Mouse (Mus musculus): ENCODE data around the gene Kif1c.
"Not testable (repeated sequence)": the region's sequence is repeated elsewhere in the genome, so short reads cannot be mapped to it uniquely, and the experiment has no call there.

The Kif1c gene

GRCm38 (mm10) chr11:70737749-70738148 lies 37.4 kb downstream of the Kif1c start:
- CTCF ChIA-PET, result no interaction called here

DNA sequence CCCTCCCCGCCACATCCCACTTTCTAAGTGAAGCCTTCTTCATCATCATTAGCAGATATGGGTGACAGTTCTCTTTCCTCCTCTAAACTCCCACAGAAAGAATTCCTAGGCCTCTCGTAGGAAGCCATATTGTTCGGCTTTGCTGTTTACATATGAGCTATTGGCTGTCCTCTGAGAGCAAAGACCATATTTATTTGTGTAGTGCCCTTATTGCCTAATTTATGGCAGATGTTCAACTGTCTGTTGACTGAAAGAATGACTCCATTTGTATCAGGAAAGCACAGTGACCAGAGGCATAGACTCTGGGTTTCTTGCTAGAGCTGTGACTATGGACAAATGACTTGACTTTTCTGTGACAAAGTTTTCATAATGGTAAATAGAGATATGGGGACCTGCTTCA lies 41.3 kb downstream of the Kif1c start:
- CTCF ChIA-PET, result no interaction called here

GRCm38 (mm10) chr11:70742117-70742516 lies 41.8 kb downstream of the Kif1c start:
- CTCF ChIA-PET, result no interaction called here

DNA sequence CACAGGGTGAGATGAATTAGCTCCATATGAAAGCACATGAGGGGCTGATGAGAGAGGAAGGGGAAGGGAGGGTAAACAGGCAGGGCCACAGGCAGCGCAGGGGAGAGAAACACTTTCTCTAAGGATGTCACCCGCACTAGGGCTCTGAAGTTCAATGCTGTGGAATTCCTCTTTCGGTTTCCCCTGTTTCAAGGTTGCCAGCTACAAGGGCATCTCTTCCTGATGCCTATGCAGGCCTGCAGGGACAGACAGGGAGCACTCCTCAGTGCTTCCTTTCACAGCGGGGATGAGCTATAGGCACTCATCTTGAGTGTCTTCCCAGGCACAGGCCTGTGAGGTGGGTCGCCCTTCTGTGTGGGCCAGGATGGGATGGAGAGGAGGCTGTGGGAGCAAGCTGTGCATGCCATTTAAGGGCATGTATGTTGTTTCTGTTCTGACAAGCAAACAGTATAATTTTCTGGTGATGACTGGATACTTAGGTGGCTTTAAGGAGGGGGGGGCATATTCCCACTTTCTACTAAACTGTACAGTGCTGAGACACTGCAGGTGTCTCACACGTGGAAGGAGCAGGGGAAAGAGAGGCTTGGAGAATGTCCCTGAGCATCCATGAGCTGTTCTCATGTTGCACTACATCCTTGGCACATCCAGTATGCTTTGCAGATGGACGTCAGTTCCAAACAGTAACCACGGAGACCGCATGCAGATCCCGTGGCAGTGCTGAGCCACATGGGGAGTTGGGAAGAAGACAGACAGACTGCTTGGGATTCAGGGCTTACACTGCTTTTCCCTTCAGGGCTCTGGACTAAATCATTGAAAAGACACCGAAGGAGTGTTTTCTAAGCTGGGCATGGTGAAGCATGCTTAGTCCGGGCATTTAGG lies 42.5 kb downstream of the Kif1c start:
- CTCF ChIA-PET, result interaction anchor here (0.6 kb wide), 1 partner anchor 83 kb away, joined by 4 read pairs; no protein-coding TSS in a partner anchor

DNA sequence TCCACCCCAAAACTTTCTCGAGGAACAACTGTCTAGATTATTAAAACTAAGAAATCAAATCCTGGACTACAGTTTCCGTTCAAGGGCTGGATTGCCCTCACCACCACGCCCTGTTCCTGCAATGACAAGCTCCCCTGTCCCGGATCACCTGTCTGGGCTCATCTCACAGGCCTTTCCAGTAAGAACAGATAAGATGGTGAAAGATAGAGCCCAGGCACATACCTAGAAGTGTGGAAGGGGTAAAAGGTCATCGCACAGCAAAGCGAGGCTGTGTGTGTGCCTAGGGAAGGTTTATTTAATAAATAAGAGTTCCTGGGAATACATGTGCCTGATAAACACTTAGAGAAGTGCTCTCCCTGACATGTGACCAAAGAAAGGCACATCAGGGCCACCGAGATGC lies 45.3 kb downstream of the Kif1c start:
- CTCF ChIA-PET, result interaction anchor here (0.6 kb wide), 1 partner anchor 14 kb away, joined by 3 read pairs; no protein-coding TSS in a partner anchor

- CTCF ChIA-PET, result no interaction called here
Measured at GRCm38 (mm10) chr11:70747876-70748545, 47.7 kb downstream of the Kif1c start.

GRCm38 (mm10) chr11:70752337-70753017 lies 52.1 kb downstream of the Kif1c start:
- CTCF ChIA-PET, result no interaction called here

DNA sequence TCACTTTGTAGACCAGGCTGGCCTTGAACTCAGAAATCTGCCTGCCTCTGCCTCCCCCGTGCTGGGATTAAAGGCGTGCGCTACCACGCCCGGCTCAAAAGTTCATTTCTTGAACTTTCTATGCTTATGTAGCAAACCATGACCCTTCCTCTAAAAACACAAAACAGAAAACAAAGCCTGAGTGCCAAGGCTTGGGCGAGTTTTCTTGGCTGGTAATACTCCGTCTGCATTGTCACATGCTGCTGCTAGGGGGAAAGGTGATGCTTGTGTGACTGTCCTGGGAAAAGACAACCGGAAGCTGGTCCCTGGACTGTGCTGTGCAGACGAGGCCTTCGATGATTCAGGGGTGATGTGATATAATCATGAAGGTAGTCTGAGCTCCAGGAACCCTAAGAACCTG lies 52.8 kb downstream of the Kif1c start:
- CTCF ChIA-PET, result interaction anchor here (0.6 kb wide), 2 partner anchors 304 to 725 kb away, joined by 3 to 4 read pairs; no protein-coding TSS in a partner anchor

- CTCF ChIA-PET, result interaction anchor here (0.6 kb wide), 1 partner anchor 309 kb away, joined by 13 read pairs; no protein-coding TSS in a partner anchor
Measured at GRCm38 (mm10) chr11:70754476-70754875, 54.1 kb downstream of the Kif1c start.

- CTCF ChIA-PET, result interaction anchor here (0.6 kb wide), 1 partner anchor 310 kb away, joined by 13 read pairs; no protein-coding TSS in a partner anchor
Measured at GRCm38 (mm10) chr11:70754958-70755357, 54.6 kb downstream of the Kif1c start.

GRCm38 (mm10) chr11:70755645-70756044 lies 55.3 kb downstream of the Kif1c start:
- CTCF ChIA-PET, result interaction anchor here (0.7 kb wide), 1 partner anchor 126 kb away, joined by 3 read pairs; no protein-coding TSS in a partner anchor

DNA sequence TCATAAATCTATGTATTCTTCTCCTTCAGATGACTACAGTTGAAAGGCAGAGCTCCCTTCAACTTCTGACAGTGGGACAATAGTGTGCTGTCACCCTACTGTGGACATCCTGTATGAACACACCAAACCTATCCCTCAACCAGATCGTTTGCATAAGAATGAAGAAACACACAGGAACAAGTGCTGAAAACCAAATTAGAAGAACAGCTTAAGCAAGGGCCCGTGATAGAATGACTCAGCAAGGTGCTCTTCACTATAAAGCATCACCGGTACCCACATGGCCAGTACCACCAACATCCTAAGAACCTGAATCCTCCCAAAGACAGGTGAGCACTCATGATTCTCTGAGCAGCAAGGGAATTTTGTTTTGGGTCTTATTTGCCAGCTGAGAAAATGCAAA lies 60.1 kb downstream of the Kif1c start:
- CTCF ChIA-PET, result not testable (repeated sequence)

GRCm38 (mm10) chr11:70762641-70763040 lies 62.3 kb downstream of the Kif1c start:
- CTCF ChIA-PET, result interaction anchor here (0.6 kb wide), 1 partner anchor 15 kb away, joined by 3 read pairs; no protein-coding TSS in a partner anchor

- CTCF ChIA-PET, result no interaction called here
Measured at GRCm38 (mm10) chr11:70763582-70763935, 63.2 kb downstream of the Kif1c start.

DNA sequence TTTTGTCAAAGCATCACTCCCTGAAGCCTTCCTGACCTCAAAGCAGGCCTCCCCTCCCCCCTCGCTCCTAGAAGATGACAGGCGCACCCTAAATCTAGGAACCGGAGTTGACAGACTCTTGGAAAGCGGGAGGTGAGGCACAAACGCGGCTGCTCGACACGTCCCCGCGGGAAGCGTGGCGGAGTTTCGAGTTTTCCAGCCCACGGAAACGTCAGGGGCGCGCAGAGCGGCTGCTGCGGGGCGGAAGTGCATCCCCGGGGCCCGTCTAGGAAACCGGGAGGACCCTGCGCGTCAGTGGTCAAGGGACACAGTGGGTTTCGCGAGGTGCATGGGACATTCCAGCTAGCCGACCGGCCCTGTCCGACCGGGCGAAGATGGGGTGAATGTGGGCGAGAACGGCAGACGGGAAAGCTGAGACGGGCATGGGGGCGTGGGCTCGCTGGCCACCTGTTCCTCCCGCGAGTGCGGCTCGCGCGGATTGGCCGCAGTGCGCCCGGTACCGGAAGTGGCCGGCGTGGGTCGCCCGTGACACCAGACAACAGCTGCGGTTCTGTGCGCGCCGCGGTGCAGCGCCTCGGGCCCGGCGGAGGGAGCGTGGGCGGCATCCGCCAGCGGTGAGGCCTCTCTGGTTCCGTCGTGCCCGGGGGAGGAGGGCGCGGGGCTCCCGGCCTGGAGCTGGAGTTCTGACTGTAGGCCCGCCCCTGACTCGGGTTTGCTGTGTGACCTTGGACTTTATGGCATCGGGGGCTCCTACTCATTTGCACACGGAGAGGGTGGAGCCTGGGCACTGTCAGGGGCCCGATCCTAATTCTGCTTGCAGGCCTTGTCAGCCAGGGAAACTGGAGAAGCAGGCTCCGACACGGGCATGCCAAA lies 63.8 kb downstream of the Kif1c start, which contains the start of gene Zfp3:
Zfp3 (plus strand) TSS at position 274 of the 873 bp plus-strand sequence.
- CTCF ChIA-PET, result no interaction called here

- CTCF ChIA-PET, result interaction anchor here (0.5 to 0.7 kb wide), 3 partner anchors 87 to 978 kb away, joined by 3 to 4 read pairs (median 4); no protein-coding TSS in a partner anchor
Measured at GRCm38 (mm10) chr11:70765776-70766445, 65.6 kb downstream of the Kif1c start.

DNA sequence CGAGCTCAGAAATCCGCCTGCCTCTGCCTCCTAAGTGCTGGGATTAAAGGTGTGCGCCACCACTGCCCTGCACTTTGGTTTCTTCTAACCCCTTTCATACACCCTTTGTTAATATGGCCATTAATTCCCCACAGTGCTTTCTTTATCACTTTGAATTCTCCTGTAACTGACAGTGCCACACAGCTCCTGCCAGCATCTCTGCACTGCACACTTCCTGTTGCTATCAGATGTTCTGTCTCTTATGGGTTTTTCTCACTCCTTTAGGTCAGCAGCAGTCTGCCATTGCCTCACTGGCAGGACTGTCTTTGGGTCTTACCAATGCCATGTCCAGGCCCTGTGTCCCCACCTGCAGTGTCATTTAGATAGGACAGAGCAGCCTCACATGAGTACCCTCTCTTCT lies 70.5 kb downstream of the Kif1c start:
- CTCF ChIA-PET, result no interaction called here

DNA sequence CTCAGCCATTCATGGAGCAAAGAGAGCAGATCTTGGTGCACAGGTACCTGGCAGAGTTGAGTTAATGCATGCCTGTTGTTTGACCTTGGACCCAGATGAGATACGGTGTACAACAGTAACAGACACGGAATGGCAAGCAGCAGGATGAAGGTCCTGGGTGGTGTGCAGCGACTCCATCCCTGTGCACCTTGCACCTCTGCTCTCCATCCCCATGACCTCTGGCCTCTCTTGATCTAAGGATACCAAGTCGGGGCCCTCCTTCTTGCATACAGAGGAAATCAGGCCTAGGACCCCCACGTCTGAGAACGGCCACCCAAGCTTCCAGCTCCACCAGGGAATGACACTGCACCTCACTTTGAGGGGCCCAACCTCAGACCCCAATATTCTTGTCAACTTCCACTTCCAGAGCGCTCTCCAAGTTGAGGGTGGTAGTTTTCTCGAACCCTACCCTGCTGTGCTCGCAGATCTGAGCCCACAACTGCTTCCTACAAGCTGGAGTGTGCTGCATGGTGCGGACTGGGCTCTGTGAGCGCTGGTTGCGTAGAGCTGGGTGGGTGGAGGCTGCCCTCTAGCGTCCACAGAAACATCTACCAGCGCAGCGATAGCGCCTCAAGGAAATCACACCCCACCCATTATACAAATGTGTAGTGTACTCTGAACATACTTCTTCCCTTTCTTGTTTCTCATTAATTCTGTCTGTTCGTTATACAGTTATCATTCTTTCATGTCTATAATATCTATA lies 76.7 kb downstream of the Kif1c start:
- CTCF ChIA-PET, result interaction anchor here (0.6 to 1.6 kb wide), 5 partner anchors 11 to 113 kb away, joined by 3 to 8 read pairs (median 5); no protein-coding TSS in a partner anchor

DNA sequence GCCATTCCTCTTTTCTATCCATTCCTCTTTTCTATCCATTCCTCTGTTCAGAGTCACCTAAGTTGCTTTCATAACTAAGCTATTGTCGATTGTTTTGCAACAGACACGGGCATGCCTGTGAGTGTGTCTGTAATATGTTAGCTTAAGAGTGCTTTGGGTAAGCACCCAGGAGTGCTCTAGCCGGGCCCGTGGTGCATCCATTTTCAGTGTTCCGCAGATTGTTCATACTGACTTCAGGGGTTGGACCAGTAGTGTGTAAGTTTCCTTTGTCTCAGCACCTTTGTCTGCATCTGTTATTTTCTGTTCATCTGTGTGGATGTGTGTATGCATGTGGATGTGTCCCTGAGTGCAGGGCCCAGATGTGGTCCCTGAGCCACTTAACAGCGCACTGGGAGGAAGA lies 77.3 kb downstream of the Kif1c start:
- CTCF ChIA-PET, result interaction anchor here (0.6 to 3.7 kb wide), 8 partner anchors 10 to 76 kb away, joined by 3 to 16 read pairs (median 4); no protein-coding TSS in a partner anchor

All from spleen, embryonic (tissue).